Mouse (Mus musculus): ENCODE measurements at regions not wholly inside any gene's neighbourhood (a gene's known extent, or its start where the extent isn't known, plus 50 kb on each side); places are given as distances from the start of the nearest gene placed in this dataset.

GRCm38 (mm10) chr11:30364993-30365392 is 97.0 kb upstream of the Sptbn1 start:
- TF ChIP-seq CTCF (IDR thresholded peaks at IDR 0.05; ENCODE audit: low read depth, low read length) = no peak
- no peak for TF ChIP-seq POLR2A (IDR thresholded peaks at IDR 0.05; ENCODE audit: extremely low read depth, insufficient read depth, low read length)
